Mouse (Mus musculus): ENCODE data around the gene Ubtd2.

DNA sequence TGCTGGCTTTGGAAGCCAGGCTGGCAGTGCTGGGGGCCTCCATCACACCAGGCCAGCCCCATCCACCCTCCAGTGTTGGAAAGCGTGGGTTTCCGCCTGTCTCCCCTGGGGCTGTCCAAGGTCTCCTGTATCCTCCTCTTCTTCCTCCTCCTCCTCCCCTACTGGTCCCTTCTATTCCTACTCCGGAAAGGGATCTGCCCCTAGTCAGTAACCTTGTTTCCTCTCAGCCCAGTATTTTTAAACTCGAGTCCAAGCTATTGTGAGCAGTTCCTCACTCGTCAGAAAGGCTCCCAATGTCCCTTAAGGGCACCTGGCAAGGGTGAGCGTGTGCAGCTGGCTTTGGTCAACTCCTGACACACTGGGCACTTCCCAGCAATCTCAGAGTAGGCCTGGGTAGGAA, 83.3 kb downstream of the Ubtd2 start:
- TF ChIP-seq CTCF (conservative IDR thresholded peaks at IDR 0.05; ENCODE audit: low read length): no peak
- TF ChIP-seq POU5F1 (IDR thresholded peaks at IDR 0.05; ENCODE audit: borderline replicate concordance, low read length): no peak
